Comparison of ENCODE assay signal across 16 mouse cellular contexts in the genomic region with DNA sequence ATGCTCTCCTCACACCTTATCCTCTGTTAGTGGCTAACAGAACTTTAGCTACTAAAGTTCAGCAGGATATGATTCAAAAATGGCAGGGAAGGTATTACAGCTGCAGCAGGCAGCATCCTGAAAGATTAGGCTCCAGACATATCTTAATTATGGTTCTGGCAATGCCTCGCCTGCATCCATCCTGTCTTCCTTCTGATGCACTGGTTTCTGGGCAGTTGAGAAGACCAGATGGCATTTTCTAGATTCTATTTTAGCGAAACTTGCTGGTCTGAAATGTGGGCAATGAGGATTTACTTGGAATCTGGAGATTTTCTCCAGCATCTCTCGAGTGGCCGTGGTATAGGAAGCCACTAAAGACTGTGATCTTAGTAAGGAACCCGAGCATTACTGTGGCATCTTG.
DNase-seq lines count a peak whose midpoint lies in the region.
"Had no signal": no experiment of that assay in that cellular context is flagged by ENCODE, and none has a peak within 500 bp of the region (broad histone marks: within the 10 kb centered on the region; RNA-seq: fewer than 3 reads in every experiment).

No protein-coding gene starts in this region.

- DNase-seq in cerebellum, postnatal 14 days, result peak; percentile 44 to 51
- DNase-seq in cerebellum, adult 18-20 months, result no peak
- DNase-seq in left cerebral cortex, adult 18-20 months (ENCODE audit: low spot score in 2 of 2), result peak; percentile 1 to 14
- DNase-seq in left cerebral cortex, postnatal 4 days, result no peak
- peak; percentile 13 to 23 for DNase-seq in right cerebral cortex, adult 2 months (ENCODE audit: low spot score in 2 of 2)
- DNase-seq in right cerebral cortex, postnatal 14 days, result no peak
- DNase-seq in adrenal gland, adult 18-20 months (ENCODE audit: low spot score in 2 of 2), result no peak
- DNase-seq: adrenal gland, postnatal 14 days; gastrocnemius, postnatal 14 days; heart, postnatal 14 days; kidney, adult 18-20 months; kidney, postnatal 25 days; liver; lung, adult 2 months; lung, postnatal 14 days; thymus, postnatal 25 days had no signal

- intact Hi-C loops in left cerebral cortex, postnatal 4 days (cut with DNase I), result no loop called here

Comparison
In these comparisons a context has a peak if more than half of its experiments do, and no peak if none do; other contexts are left out.
1. DNase-seq: peak in cerebellum, postnatal 14 days (2 of 2), left cerebral cortex, adult 18-20 months (2 of 2) and right cerebral cortex, adult 2 months (2 of 2); none in cerebellum, adult 18-20 months (0 of 2), left cerebral cortex, postnatal 4 days (single experiment), right cerebral cortex, postnatal 14 days (single experiment) and adrenal gland, adult 18-20 months (0 of 2).